Mouse (Mus musculus) G1E (cell line): ENCODE measurements around the gene Sephs2.

ENCODE experiments used
- CTCF ChIP-seq: IDR thresholded peaks from 2 replicates; pipeline ENCODE4 v1.5.1; 2012; ENCODE audit warnings: low read depth, low read length, inconsistent platforms, mixed read lengths
- GATA1 ChIP-seq: IDR thresholded peaks from 2 replicates; pipeline ENCODE4 v1.6.1; 2012; ENCODE audit warnings: borderline replicate concordance, low read length, inconsistent platforms, mixed read lengths

GRCm38 (mm10) chr7:127287940-127288339 is 14.1 kb upstream of the Sephs2 start:
- TF ChIP-seq CTCF: no peak
- no peak for TF ChIP-seq GATA1
